Mouse (Mus musculus) thymus, adult 2 months (tissue): ENCODE measurements around the gene Gm11627.

Experiments used
- CTCF ChIP-seq: fragments of 200-500 bp; IDR thresholded peaks from 2 replicates; pipeline ENCODE4 v1.5.1; 2012; ENCODE audit warnings: mild to moderate bottlenecking, control low read depth, low read length, moderate library complexity, borderline replicate concordance; ENCODE audit not compliant: control insufficient read depth, poor library complexity, insufficient read depth; ENCODE audit errors: extremely low read depth
- POLR2A ChIP-seq: fragments of 200-500 bp; IDR thresholded peaks from 2 replicates; pipeline ENCODE4 v1.6.1; 2012; ENCODE audit warnings: mild to moderate bottlenecking, low read length, control low read depth, moderate library complexity; ENCODE audit not compliant: control insufficient read depth, poor library complexity, insufficient read depth; ENCODE audit errors: extremely low read depth

GRCm38 (mm10) chr11:102539690-102540089 is 39.6 kb downstream of the Gm11627 start:
- no peak for TF ChIP-seq POLR2A
- TF ChIP-seq CTCF, result no peak
